Mouse (Mus musculus): ENCODE measurements at regions not wholly inside any gene's neighbourhood (a gene's known extent, or its start where the extent isn't known, plus 50 kb on each side); places are given as distances from the start of the nearest gene placed in this dataset.

DNA sequence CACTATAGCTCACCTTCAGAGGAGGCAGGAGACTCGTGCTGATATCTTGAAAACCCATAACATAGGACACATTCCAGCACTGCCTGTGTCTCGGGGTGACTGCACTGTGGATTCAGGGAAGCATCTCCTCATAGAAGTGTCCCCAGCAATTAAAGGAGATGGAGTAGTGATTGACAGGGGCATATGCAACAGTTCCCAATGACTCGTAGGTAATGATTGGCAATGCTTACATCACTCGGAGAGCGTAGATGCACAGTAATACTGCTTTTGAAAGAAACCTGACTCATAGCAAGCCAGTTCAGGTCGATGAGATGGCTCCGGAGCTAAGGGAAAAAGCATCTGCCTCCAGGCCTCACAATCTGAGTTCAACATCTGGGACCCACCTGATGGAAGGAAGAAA lies 352.7 kb downstream of the Gm49356 start:
- TF ChIP-seq CTCF (IDR thresholded peaks at IDR 0.05; ENCODE audit: borderline replicate concordance, insufficient read depth, low read length) = no peak
- TF ChIP-seq POLR2A (IDR thresholded peaks at IDR 0.05; ENCODE audit: low read depth, low read length) = no peak
